Comparison of ENCODE assay signal across 19 mouse cellular contexts in the genomic region with DNA sequence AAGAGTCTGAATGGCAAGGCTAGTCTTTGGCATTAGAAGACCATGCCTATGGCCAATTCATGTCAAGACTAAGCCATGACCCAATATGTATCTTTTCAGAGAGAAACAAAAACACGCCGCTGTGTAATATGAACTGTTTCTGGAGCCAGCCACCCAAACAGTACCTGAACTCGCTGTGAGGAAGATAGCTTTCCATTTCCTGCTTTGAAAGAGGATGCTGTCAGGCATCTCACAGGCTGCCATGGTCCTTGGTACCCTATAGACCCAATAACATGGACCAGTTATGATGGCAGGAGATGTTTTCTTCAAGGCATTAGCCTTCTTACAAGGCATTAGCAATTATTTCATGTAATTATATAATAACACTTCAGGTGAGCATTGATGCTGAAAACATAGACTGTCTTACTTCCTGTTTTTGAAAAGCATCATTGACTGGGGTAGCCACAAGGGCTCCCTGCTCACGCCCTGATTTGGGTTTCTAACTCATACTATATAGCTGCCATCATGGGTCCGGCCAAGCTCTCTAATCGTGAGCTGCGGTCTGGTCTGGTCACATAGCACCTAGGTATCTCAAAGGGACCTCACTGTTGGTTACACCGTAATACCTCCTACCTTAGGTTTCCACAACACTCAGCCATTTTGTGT. TPM values are rescaled to one million over a fixed set of nuclear protein-coding genes. Genes with fewer than 3 reads are reported as not detected.
A peak's percentile ranks its signal among the peaks of the same experiment; 100 is the strongest.
DNase-seq lines count a peak whose midpoint lies in the region.
"Had no signal": no experiment of that assay in that cellular context is flagged by ENCODE, and none has a peak within 500 bp of the region (broad histone marks: within the 10 kb centered on the region; RNA-seq: fewer than 3 reads in every experiment).

No protein-coding gene starts in this region.

- peaks cover 7% of the 10 kb centered on the region; the same call in 1 of the 2 replicates for H3K36me3 ChIP-seq in splenic B cell, adult 2 months (ENCODE audit: control insufficient read depth, insufficient read depth, low read length, poor library complexity, severe bottlenecking)
- H3K36me3 ChIP-seq: forebrain, embryonic 10.5 days; hindbrain, embryonic 12.5 days; hindbrain, embryonic 15.5 days had no signal

- no peaks in the 10 kb centered on the region for H3K27me3 ChIP-seq in splenic B cell, adult 2 months (ENCODE audit: control insufficient read depth, insufficient read depth, low read length, poor library complexity, severe bottlenecking)
- H3K27me3 ChIP-seq: hindbrain, embryonic 12.5 days; hindbrain, embryonic 15.5 days had no signal

- DNase-seq in A20 (ENCODE audit: low read depth, low spot score): peak; percentile 40
- DNase-seq in B cell, adult 2 months: peak; percentile 60 to 62
- DNase-seq in induced T-regulatory cell, adult 2 months (ENCODE audit: low read depth): peak; percentile 17
- peak; percentile 64 for DNase-seq in splenic B cell, adult 2 months (ENCODE audit: low read depth, low spot score)
- no peak for DNase-seq in urinary bladder, adult 2 months (ENCODE audit: low spot score)
- DNase-seq in lung, postnatal 4 days: no peak
- DNase-seq: adrenal gland, adult 8-10 months; adrenal gland, postnatal 25 days; cerebellum, adult 11-12 months; cerebellum, adult 8-10 months; cerebellum, postnatal 10 days; cerebellum, postnatal 36 days; forebrain, postnatal 0 days; gastrocnemius, adult 2 months; gastrocnemius, postnatal 14 days; heart, adult 11 months had no signal

RNA-seq across cellular contexts. Expression of a gene that starts 32.5 kb away (rescaled TPM):
- 23.1 and 31.2 TPM in 2 replicates for polyA plus RNA-seq in urinary bladder, adult 2 months (2012; rRNA removed)

Comparison
In these comparisons a context has a peak if more than half of its experiments do, and no peak if none do; other contexts are left out.
1. DNase-seq: peak in A20 (single experiment), B cell, adult 2 months (2 of 2), induced T-regulatory cell, adult 2 months (single experiment) and splenic B cell, adult 2 months (single experiment); none in urinary bladder, adult 2 months (single experiment) and lung, postnatal 4 days (0 of 2).